In genomic region chr13:51214746-51215145, GRCm38 (mm10) we compare ENCODE assay signal across 26 mouse cellular contexts. TPM values are rescaled to one million over a fixed set of nuclear protein-coding genes. Genes with fewer than 3 reads are reported as not detected.
A peak's percentile ranks its signal among the peaks of the same experiment; 100 is the strongest.
DNase-seq lines count a peak whose midpoint lies in the region; ATAC-seq lines count a peak whose summit lies in the region.
"Had no signal": no experiment of that assay in that cellular context is flagged by ENCODE, and none has a peak within 500 bp of the region (broad histone marks: within the 10 kb centered on the region; RNA-seq: fewer than 3 reads in every experiment).

No protein-coding gene starts in this region.

- H3K9me3 ChIP-seq in limb, embryonic 12.5 days, result no peaks in the 10 kb centered on the region
- H3K9me3 ChIP-seq in limb, embryonic 10.5 days (replicated peaks), result no peaks in the 10 kb centered on the region
- no peaks in the 10 kb centered on the region for H3K9me3 ChIP-seq in limb, embryonic 13.5 days
- H3K9me3 ChIP-seq: embryonic facial prominence, embryonic 15.5 days; G1E; hindbrain, embryonic 10.5 days; hindbrain, embryonic 13.5 days had no signal

- H3K4me3 ChIP-seq in limb, embryonic 12.5 days (replicated peaks), result no peak overlapping the region
- no peak overlapping the region for H3K4me3 ChIP-seq in limb, embryonic 10.5 days
- no peak overlapping the region for H3K4me3 ChIP-seq in limb, embryonic 13.5 days
- H3K4me3 ChIP-seq: embryonic facial prominence, embryonic 15.5 days; gastrocnemius, adult 2 months; hindbrain, embryonic 10.5 days; hindbrain, embryonic 13.5 days had no signal

- no peak for DNase-seq in limb, embryonic 10.5 days (ENCODE audit: low spot score)
- peak; percentile 29 for DNase-seq in NIH3T3 (ENCODE audit: low read depth)
- DNase-seq in right cerebral cortex, postnatal 14 days, result no peak
- DNase-seq in spleen, postnatal 10 days (ENCODE audit: low spot score in 2 of 2), result no peak
- DNase-seq: adrenal gland, adult 2 months; adrenal gland, postnatal 14 days; B cell, adult 2 months; cerebellum, adult 11 months; cerebellum, adult 2 months; cerebellum, adult 9-11 months; cerebellum, postnatal 25 days; forebrain, postnatal 0 days; gastrocnemius, adult 2 months; gastrocnemius, postnatal 14 days; heart, adult 11 months; heart, postnatal 36 days had no signal

- 72% methylated on average over 2 of the region's 2 CpGs for WGBS in limb, embryonic 12.5 days
- WGBS in limb, embryonic 10.5 days, result 84% methylated on average over 2 of the region's 2 CpGs
- 40% methylated on average over 2 of the region's 2 CpGs for WGBS in limb, embryonic 13.5 days

- no peaks in the 10 kb centered on the region for H3K27me3 ChIP-seq in limb, embryonic 12.5 days
- H3K27me3 ChIP-seq in limb, embryonic 10.5 days (ENCODE audit: low read depth, poor library complexity, severe bottlenecking), result no peaks in the 10 kb centered on the region
- H3K27me3 ChIP-seq in limb, embryonic 13.5 days, result no peaks in the 10 kb centered on the region
- H3K27me3 ChIP-seq: CH12.LX; embryonic facial prominence, embryonic 15.5 days; hindbrain, embryonic 13.5 days had no signal

- H3K27ac ChIP-seq in limb, embryonic 12.5 days, result peak overlapping the region; percentile 26; the same call in 1 of the 2 replicates
- no peak overlapping the region for H3K27ac ChIP-seq in limb, embryonic 10.5 days
- peak overlapping the region; percentile 39; the same call in 1 of the 2 replicates for H3K27ac ChIP-seq in limb, embryonic 13.5 days
- H3K27ac ChIP-seq: gastrocnemius, adult 2 months; hindbrain, embryonic 10.5 days; hindbrain, embryonic 13.5 days had no signal

- no peak overlapping the region for H3K4me2 ChIP-seq in limb, embryonic 12.5 days
- no peak overlapping the region for H3K4me2 ChIP-seq in limb, embryonic 13.5 days (replicated peaks)
- H3K4me2 ChIP-seq: embryonic facial prominence, embryonic 15.5 days; heart, embryonic 11.5 days; hindbrain, embryonic 13.5 days had no signal

- peaks cover 10% of the 10 kb centered on the region for H3K4me1 ChIP-seq in limb, embryonic 12.5 days (replicated peaks)
- peaks cover 24% of the 10 kb centered on the region for H3K4me1 ChIP-seq in limb, embryonic 10.5 days
- peaks cover 22% of the 10 kb centered on the region for H3K4me1 ChIP-seq in limb, embryonic 13.5 days
- H3K4me1 ChIP-seq: hindbrain, embryonic 10.5 days; hindbrain, embryonic 13.5 days had no signal

- H3K36me3 ChIP-seq in limb, embryonic 12.5 days, result no peaks in the 10 kb centered on the region
- no peaks in the 10 kb centered on the region for H3K36me3 ChIP-seq in limb, embryonic 10.5 days
- H3K36me3 ChIP-seq in limb, embryonic 13.5 days, result no peaks in the 10 kb centered on the region
- H3K36me3 ChIP-seq: embryonic facial prominence, embryonic 15.5 days; G1E; hindbrain, embryonic 10.5 days; hindbrain, embryonic 13.5 days had no signal

- H3K9ac ChIP-seq in limb, embryonic 12.5 days (replicated peaks), result no peak overlapping the region
- H3K9ac ChIP-seq in limb, embryonic 13.5 days, result no peak overlapping the region
- H3K9ac ChIP-seq: embryonic facial prominence, embryonic 15.5 days; forebrain, postnatal 0 days; hindbrain, embryonic 13.5 days had no signal

- no peak for ATAC-seq in limb, embryonic 12.5 days (ENCODE audit: insufficient number of reproducible peaks, insufficient read depth, low FRiP score, low TSS enrichment, low read depth)
- ATAC-seq in limb, embryonic 13.5 days (ENCODE audit: low FRiP score, low read depth), result no peak
- ATAC-seq: forebrain, embryonic 14.5 days; forebrain, postnatal 0 days; hindbrain, embryonic 16.5 days had no signal

RNA-seq across cellular contexts. Expression of gene Nxnl2, which starts 43.9 kb away (rescaled TPM):
- polyA plus RNA-seq in limb, embryonic 12.5 days (2016; fragmentation: Nextera tagmentation; extraction: Ambion mirVana), result 9.4 and 9.5 TPM in 2 replicates
- polyA plus RNA-seq in limb, embryonic 10.5 days (2016; fragmentation: Nextera tagmentation; extraction: Ambion mirVana), result 0.75 and 2.0 TPM in 2 replicates
- 10.0 and 11.3 TPM in 2 replicates for polyA plus RNA-seq in limb, embryonic 13.5 days (2015; fragmentation: Nextera tagmentation; extraction: Ambion mirVana)
- polyA plus RNA-seq: G1E had no signal
